Mouse (Mus musculus) megakaryocyte, embryonic 14.5 days (primary cell): Measurements from ENCODE around the gene Scn5a.

Source experiments
- FLI1 ChIP-seq: IDR thresholded peaks from 2 replicates; pipeline ENCODE4 v1.6.1; 2012; ENCODE audit warnings: low read length, inconsistent platforms, mixed read lengths
- GATA1 ChIP-seq: IDR thresholded peaks from 3 replicates; pipeline ENCODE4 v1.6.1; 2012; ENCODE audit warnings: mixed read lengths, low read length, inconsistent platforms, borderline replicate concordance

DNA sequence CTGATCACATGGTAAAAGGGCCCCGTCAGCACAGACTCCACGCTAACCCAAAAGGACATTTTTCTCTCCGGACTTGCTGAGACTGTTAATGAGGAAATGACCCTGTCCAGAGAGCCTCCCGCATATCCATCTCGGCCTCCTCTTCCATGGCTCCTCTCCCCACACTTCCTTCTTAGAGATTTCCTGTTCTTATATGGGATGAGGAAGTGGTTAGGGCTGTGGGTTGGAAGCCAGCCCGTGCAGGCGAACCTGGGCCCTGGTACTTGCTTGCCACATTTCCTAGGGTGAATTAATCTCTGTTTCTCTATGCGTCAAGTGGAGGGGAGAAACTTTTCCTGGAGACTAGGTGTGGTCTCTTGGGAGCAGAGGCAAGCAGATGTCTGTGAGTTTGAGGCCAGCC is 10.1 kb downstream of the Scn5a start:
- TF ChIP-seq GATA1: no peak
- no peak for TF ChIP-seq FLI1
